Mouse (Mus musculus) neural tube, embryonic 15.5 days (tissue): Measurements from ENCODE around the gene Zfyve1. TPM values are rescaled to one million over a fixed set of nuclear protein-coding genes. Genes with fewer than 3 reads are reported as not detected.

Experiments used
- ATAC-seq: fragments of 200-750 bp; cut with Nextera tagmentation; 2 replicates; pipeline ENCODE4 v1.8.0; 2017; ENCODE audit warnings: mild to moderate bottlenecking, moderate TSS enrichment, moderate library complexity; ENCODE audit not compliant: low FRiP score
- H3K27ac ChIP-seq: fragments of 300-500 bp; sonication (generic); replicated peaks from 2 replicates; pipeline ENCODE4 v1.5.1; 2015; ENCODE audit warnings: mild to moderate bottlenecking, inconsistent platforms
- H3K27me3 ChIP-seq: fragments of 300-500 bp; sonication (generic); replicated peaks from 2 replicates; pipeline ENCODE4 v1.6.1; 2015; ENCODE audit warnings: inconsistent platforms
- H3K36me3 ChIP-seq: fragments of 300-500 bp; sonication (generic); 2 replicates; pipeline ENCODE4 v1.6.1; 2015; ENCODE audit warnings: inconsistent platforms
- H3K4me1 ChIP-seq: fragments of 300-500 bp; sonication (generic); 2 replicates; pipeline ENCODE4 v1.6.1; 2015; ENCODE audit warnings: inconsistent platforms
- H3K4me2 ChIP-seq: fragments of 300-500 bp; sonication (generic); 2 replicates; pipeline ENCODE4 v1.6.1; 2015; ENCODE audit warnings: inconsistent platforms, mild to moderate bottlenecking, moderate library complexity
- H3K4me3 ChIP-seq: fragments of 300-500 bp; sonication (generic); replicated peaks from 2 replicates; pipeline ENCODE4 v1.5.1; 2015; ENCODE audit warnings: mild to moderate bottlenecking, inconsistent platforms
- H3K9ac ChIP-seq: fragments of 300-500 bp; sonication (generic); replicated peaks from 2 replicates; pipeline ENCODE4 v1.6.1; 2015; ENCODE audit warnings: mild to moderate bottlenecking, inconsistent platforms
- H3K9me3 ChIP-seq: fragments of 300-500 bp; sonication (generic); replicated peaks from 2 replicates; pipeline ENCODE4 v1.6.1; 2016; ENCODE audit warnings: inconsistent platforms
- WGBS: fragments of 180-500 bp; shearing (Covaris S2); methylation state at CpG from one replicate; pipeline ENCODE4 v1.1.7; 2015; ENCODE audit warnings: mixed read lengths; 5-methylcytosine and 5-hydroxymethylcytosine counted together
- polyA plus RNA-seq: library from polyadenylated mRNA; unstranded; fragments of >200 nt; fragmentation: Nextera tagmentation; extraction: Ambion mirVana; gene quantifications from 2 replicates; pipeline ENCODE4 v1.2.1, GENCODE M21; 2015

The Zfyve1 gene
- polyA plus RNA-seq, 1 experiment from 2014 or later = 23.0 TPM

GRCm38 (mm10) chr12:83578896-83579569, 18.0 kb downstream of the Zfyve1 start:
- Histone ChIP-seq H3K27ac (no peak overlapping the region), H3K9ac (no peak overlapping the region), H3K36me3 (peaks cover 32% of the 10 kb centered on the region), H3K4me2 (no peak overlapping the region), H3K4me1 (peaks cover 18% of the 10 kb centered on the region), H3K4me3 (no peak overlapping the region), H3K9me3 (no peaks in the 10 kb centered on the region), H3K27me3 (no peaks in the 10 kb centered on the region)
- ATAC-seq = no peak
- 49% methylated on average over 3 of the region's 3 CpGs for WGBS

GRCm38 (mm10) chr12:83578356-83578755, 18.7 kb downstream of the Zfyve1 start:
- Histone ChIP-seq H3K9ac (no peak overlapping the region), H3K4me2 (no peak overlapping the region), H3K4me3 (no peak overlapping the region), H3K27ac (no peak overlapping the region; the same call in 1 of the 2 replicates), H3K4me1 (peaks cover 18% of the 10 kb centered on the region), H3K36me3 (peaks cover 33% of the 10 kb centered on the region), H3K9me3 (no peaks in the 10 kb centered on the region), H3K27me3 (no peaks in the 10 kb centered on the region)
- WGBS = 76% methylated on average over 2 of the region's 2 CpGs
- no peak for ATAC-seq

- peaks cover 18% of the 10 kb centered on the region for H3K4me1 ChIP-seq
- no peak overlapping the region for H3K4me3 ChIP-seq
- no peak overlapping the region for H3K4me2 ChIP-seq
- peaks cover 38% of the 10 kb centered on the region for H3K36me3 ChIP-seq
- H3K27me3 ChIP-seq = no peaks in the 10 kb centered on the region
- no peak for ATAC-seq
- no peaks in the 10 kb centered on the region for H3K9me3 ChIP-seq
- H3K27ac ChIP-seq = no peak overlapping the region
- H3K9ac ChIP-seq = no peak overlapping the region
- WGBS = 94% methylated on average over 5 of the region's 5 CpGs
These were observed 19.6 kb downstream of the Zfyve1 start for GRCm38 (mm10) chr12:83577445-83577844.

- Histone ChIP-seq H3K27me3 (no peaks in the 10 kb centered on the region), H3K9me3 (no peaks in the 10 kb centered on the region), H3K27ac (no peak overlapping the region), H3K4me2 (no peak overlapping the region), H3K4me3 (no peak overlapping the region), H3K36me3 (peaks cover 63% of the 10 kb centered on the region), H3K4me1 (no peaks in the 10 kb centered on the region), H3K9ac (no peak overlapping the region)
- ATAC-seq = no peak
- WGBS = 91% methylated on average over 5 of the region's 5 CpGs
These were observed 24.3 kb downstream of the Zfyve1 start for GRCm38 (mm10) chr12:83572717-83573116.

DNA sequence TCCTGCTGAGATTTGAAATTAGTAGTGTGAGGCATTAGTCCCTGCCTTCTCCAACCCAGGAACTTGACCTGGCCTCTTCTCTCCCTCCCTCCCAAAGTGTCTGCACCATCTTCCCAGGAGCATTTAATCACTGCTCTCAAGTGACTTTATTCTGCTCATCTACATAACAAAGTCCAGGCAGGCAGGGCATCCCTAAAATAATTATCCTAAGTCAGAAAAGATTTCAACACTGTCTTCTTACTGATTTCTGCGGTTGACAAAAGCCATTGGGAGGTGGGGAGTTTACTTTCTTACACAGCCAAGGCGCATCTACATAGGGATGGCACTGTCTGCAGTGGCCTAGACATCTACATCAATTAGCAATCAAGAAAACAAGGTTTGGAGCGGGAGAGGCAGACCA, 27.2 kb downstream of the Zfyve1 start:
- H3K36me3 ChIP-seq = peaks cover 69% of the 10 kb centered on the region
- ATAC-seq = no peak
- H3K4me3 ChIP-seq = no peak overlapping the region
- no peak overlapping the region for H3K27ac ChIP-seq
- 70% methylated on average over 3 of the region's 3 CpGs for WGBS
- no peaks in the 10 kb centered on the region for H3K9me3 ChIP-seq
- H3K4me2 ChIP-seq = no peak overlapping the region
- H3K4me1 ChIP-seq = no peaks in the 10 kb centered on the region
- no peaks in the 10 kb centered on the region for H3K27me3 ChIP-seq
- H3K9ac ChIP-seq = no peak overlapping the region

DNA sequence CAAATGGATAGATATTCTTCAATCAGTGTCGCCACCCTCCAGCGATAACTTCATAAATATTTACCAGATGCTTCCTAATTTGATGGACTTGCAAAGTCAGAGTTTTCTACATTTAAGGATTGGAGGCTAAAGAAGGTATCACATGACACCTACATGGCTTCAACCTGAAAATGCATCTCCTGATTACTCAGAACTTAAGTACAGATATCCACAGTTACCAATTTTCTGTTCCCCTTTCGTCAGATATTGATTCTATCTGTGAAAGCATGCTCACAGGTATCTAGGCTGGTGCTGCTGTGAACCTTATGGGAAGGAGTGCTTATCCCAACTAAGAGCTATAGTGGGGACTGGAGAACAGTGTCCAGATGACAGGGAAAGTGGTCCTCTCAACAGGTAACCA, 34.4 kb downstream of the Zfyve1 start:
- WGBS = 92% methylated on average over 3 of the region's 3 CpGs
- H3K36me3 ChIP-seq = peaks cover 78% of the 10 kb centered on the region
- H3K4me1 ChIP-seq = 0 out of 2 replicates have a peak, but pooled peaks cover 4% of the 10 kb centered on the region

DNA sequence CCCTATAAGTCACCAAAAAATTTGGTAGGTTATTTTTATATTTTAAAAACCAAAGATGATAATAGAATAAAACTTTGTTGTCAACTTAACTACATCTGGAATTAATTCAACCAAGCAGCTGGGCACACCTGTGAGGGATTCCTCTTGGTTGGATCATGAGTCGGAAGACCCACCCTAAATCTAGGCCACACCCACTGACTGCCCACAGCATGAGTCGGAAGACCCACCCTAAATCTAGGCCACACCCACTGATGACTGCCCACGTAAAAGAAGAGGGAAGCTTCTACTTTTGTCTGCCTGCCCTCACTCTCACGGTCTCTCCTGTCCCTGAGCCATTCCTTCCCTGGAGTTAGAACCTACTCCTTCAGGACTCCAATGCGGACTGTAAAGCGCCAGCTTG, 36.8 kb downstream of the Zfyve1 start:
- no peak overlapping the region for H3K4me2 ChIP-seq
- no peaks in the 10 kb centered on the region for H3K27me3 ChIP-seq
- 0 out of 2 replicates have a peak, but pooled peaks cover 4% of the 10 kb centered on the region for H3K4me1 ChIP-seq
- no peaks in the 10 kb centered on the region for H3K9me3 ChIP-seq
- WGBS = 72% methylated on average over 6 of the region's 6 CpGs
- no peak for ATAC-seq
- H3K36me3 ChIP-seq = peaks cover 80% of the 10 kb centered on the region
- no peak overlapping the region for H3K4me3 ChIP-seq
- no peak overlapping the region for H3K9ac ChIP-seq
- H3K27ac ChIP-seq = no peak overlapping the region

More for the DNA sequence above, 34.4 kb downstream of the Zfyve1 start:
- H3K4me2 ChIP-seq = no peak overlapping the region
- no peak overlapping the region for H3K9ac ChIP-seq
- no peak overlapping the region for H3K4me3 ChIP-seq
- no peak overlapping the region for H3K27ac ChIP-seq
- H3K9me3 ChIP-seq = no peaks in the 10 kb centered on the region
- H3K27me3 ChIP-seq = no peaks in the 10 kb centered on the region
- ATAC-seq = no peak

DNA sequence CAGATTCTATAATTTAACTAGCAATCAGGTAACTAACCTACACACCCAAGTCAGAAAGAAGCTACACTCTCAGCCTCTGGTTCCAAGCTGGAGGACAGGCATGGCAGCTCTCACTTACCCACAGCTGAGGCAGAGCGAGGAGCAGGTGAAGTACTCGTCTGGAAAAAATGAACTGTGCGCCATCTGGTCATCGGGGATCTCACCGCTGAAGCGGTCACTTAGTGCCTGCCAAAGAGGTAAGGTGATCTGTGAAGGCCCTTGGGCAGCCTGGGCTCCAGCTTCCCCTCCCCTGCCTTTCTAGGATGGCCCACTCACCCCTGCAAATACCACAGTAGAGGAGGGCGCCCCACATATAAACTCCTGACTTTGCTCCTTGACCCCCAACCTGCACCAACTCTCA, 38.5 kb downstream of the Zfyve1 start:
- H3K4me3 ChIP-seq = no peak overlapping the region
- H3K9ac ChIP-seq = no peak overlapping the region
- no peak overlapping the region for H3K4me2 ChIP-seq
- H3K36me3 ChIP-seq = peaks cover 82% of the 10 kb centered on the region
- no peak for ATAC-seq
- WGBS = 91% methylated on average over 7 of the region's 7 CpGs
- no peak overlapping the region for H3K27ac ChIP-seq
- 0 out of 2 replicates have a peak, but pooled peaks cover 4% of the 10 kb centered on the region for H3K4me1 ChIP-seq
- H3K9me3 ChIP-seq = no peaks in the 10 kb centered on the region
- no peaks in the 10 kb centered on the region for H3K27me3 ChIP-seq

GRCm38 (mm10) chr12:83555605-83556004, 41.4 kb downstream of the Zfyve1 start:
- Histone ChIP-seq H3K4me3 (no peak overlapping the region), H3K9me3 (no peaks in the 10 kb centered on the region), H3K36me3 (peaks cover 87% of the 10 kb centered on the region), H3K4me1 (no peaks in the 10 kb centered on the region), H3K4me2 (no peak overlapping the region), H3K27ac (no peak overlapping the region), H3K27me3 (no peaks in the 10 kb centered on the region), H3K9ac (no peak overlapping the region)
- no peak for ATAC-seq
- WGBS = 71% methylated on average over 9 of the region's 9 CpGs

- no peaks in the 10 kb centered on the region for H3K9me3 ChIP-seq
- H3K27me3 ChIP-seq = no peaks in the 10 kb centered on the region
- ATAC-seq = no peak
- H3K4me3 ChIP-seq = no peak overlapping the region
- peaks cover 85% of the 10 kb centered on the region for H3K36me3 ChIP-seq
- H3K4me2 ChIP-seq = no peak overlapping the region
- no peak overlapping the region for H3K9ac ChIP-seq
- H3K4me1 ChIP-seq = no peaks in the 10 kb centered on the region
- 81% methylated on average over 4 of the region's 4 CpGs for WGBS
- H3K27ac ChIP-seq = no peak overlapping the region
These were observed 43.2 kb downstream of the Zfyve1 start for GRCm38 (mm10) chr12:83553816-83554215.

- no peaks in the 10 kb centered on the region for H3K4me1 ChIP-seq
- peaks cover 79% of the 10 kb centered on the region for H3K36me3 ChIP-seq
- WGBS = 91% methylated on average over 16 of the region's 16 CpGs
- H3K9me3 ChIP-seq = no peaks in the 10 kb centered on the region
- no peak overlapping the region for H3K27ac ChIP-seq
- no peaks in the 10 kb centered on the region for H3K27me3 ChIP-seq
- H3K4me3 ChIP-seq = no peak overlapping the region
- H3K9ac ChIP-seq = no peak overlapping the region
- H3K4me2 ChIP-seq = no peak overlapping the region
- ATAC-seq = no peak
These were observed 45.7 kb downstream of the Zfyve1 start for GRCm38 (mm10) chr12:83551305-83551704.

DNA sequence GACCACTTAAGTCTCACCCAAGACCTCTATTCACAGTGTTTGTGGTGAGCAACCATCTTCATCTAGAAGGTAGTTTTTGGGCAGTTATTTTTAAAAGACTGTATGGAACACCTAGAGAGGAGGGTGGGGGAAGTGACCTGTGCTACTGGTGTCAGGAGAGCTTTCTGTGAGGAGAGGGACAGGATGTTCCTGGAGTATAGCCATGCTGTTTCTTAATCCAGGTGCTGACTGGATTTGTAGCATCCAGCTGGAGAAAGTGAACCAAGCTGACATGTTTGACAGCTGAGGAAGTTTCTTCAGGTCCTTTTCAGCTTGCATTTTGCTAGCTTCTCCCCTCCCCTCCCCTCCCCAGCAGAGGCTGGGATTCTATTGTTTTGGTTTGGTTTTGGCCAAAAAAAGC, 52.2 kb downstream of the Zfyve1 start:
- Histone ChIP-seq H3K9me3 (no peaks in the 10 kb centered on the region), H3K36me3 (peaks cover 56% of the 10 kb centered on the region), H3K4me3 (no peak overlapping the region), H3K4me1 (no peaks in the 10 kb centered on the region), H3K27ac (no peak overlapping the region), H3K27me3 (no peaks in the 10 kb centered on the region), H3K9ac (no peak overlapping the region), H3K4me2 (no peak overlapping the region)
- no peak for ATAC-seq
